Mouse (Mus musculus): Measurements from ENCODE around the gene Zfp988. TPM values are rescaled to one million over a fixed set of nuclear protein-coding genes. Genes with fewer than 3 reads are reported as not detected.
"Not testable (repeated sequence)": the region's sequence is repeated elsewhere in the genome, so short reads cannot be mapped to it uniquely, and the experiment has no call there.

Gene Zfp988
- polyA plus RNA-seq, 1 experiment from 2014 or later = 0.09 TPM

DNA sequence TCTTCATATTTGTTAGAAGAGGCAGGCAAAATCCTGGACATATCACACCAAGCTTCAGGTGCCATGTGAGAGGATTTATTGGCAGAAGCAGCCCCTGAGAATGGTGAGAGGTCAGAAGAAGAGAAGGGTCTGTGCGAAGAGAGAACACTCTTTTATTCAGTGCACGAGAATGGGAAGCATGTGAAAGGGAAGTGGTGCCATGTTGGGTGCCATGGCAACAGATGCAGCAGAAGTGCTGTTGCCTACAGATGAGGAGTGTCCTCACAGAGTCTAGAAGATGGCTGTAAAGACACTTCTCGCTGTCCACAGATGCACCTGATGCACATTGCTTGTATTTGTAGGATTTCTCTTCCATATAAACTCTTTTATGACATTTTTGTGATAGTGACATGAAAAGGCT, 6.9 kb upstream of the Zfp988 start:
- not testable (repeated sequence) for H3K27ac ChIP-seq (ENCODE audit: low read depth, low read length); H3K9ac ChIP-seq (ENCODE audit: low read length); DNase-seq (ENCODE audit: low spot score); H3K9me3 ChIP-seq (ENCODE audit: control insufficient read depth, low read length); H3K4me1 ChIP-seq (ENCODE audit: control insufficient read depth, insufficient read depth, low read length); H3K4me2 ChIP-seq (ENCODE audit: low read depth); H3K36me3 ChIP-seq (ENCODE audit: control insufficient read depth, insufficient read depth, low read length); H3K27me3 ChIP-seq (ENCODE audit: control insufficient read depth, insufficient read depth, low read length); H3K4me3 ChIP-seq (ENCODE audit: low read depth, low read length); ATAC-seq (ENCODE audit: insufficient read depth, low FRiP score, low TSS enrichment)
- WGBS = 81% methylated on average over 3 of the region's 3 CpGs

DNA sequence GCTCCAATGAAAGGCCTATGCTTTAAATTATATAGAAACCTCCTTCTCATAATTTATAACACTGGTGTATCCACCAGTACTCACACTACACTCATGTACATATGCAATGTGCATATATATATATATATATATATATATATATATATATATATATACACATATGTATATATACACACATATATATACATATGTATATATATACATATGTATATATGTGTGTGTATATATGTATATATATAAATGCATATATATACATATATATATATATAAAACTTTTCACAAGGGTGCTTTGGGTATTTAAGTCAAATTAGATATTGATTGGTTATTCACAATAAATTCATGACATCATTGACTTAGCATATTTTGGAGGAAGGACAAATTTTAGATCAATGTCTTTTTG, 3.1 kb upstream of the Zfp988 start:
- H3K27me3 ChIP-seq (ENCODE audit: control insufficient read depth, insufficient read depth, low read length); H3K9ac ChIP-seq (ENCODE audit: low read length); H3K36me3 ChIP-seq (ENCODE audit: control insufficient read depth, insufficient read depth, low read length); H3K27ac ChIP-seq (ENCODE audit: low read depth, low read length); DNase-seq (ENCODE audit: low spot score); H3K4me3 ChIP-seq (ENCODE audit: low read depth, low read length); H3K9me3 ChIP-seq (ENCODE audit: control insufficient read depth, low read length); H3K4me1 ChIP-seq (ENCODE audit: control insufficient read depth, insufficient read depth, low read length); H3K4me2 ChIP-seq (ENCODE audit: low read depth): not testable (repeated sequence)
- peak; percentile 60; the same call in 1 of the 2 replicates for ATAC-seq (ENCODE audit: insufficient read depth, low FRiP score, low TSS enrichment)

DNA sequence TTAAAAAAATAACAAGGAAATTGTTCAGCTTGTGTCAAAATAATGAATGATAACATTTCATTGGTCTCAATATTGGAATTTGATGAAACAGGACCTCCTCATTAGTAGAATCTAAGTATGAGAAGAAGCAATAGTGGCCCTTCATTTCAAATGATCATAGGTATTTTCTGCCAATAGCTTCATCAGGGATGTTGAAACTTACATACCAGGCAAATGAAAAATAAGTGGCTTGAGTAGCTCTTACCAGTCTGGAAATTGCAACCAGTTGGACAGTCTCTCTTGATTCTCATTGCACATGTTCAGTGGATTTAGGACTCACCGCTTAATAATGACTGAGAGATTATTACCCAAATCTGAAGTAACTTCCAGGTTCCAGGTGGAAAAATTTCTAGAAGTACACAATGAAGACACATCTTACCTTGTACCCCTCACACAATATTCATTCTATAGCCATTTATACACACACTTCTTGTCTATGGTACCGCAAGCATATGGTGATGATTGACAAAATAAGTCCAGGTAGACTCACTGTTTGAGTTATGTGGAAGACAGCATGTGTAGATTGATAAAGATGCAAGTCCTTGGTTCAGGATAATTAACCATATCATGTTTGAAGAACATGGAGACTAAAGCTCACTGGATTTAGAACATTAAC, 29.7 kb downstream of the Zfp988 start:
- H3K9ac ChIP-seq (ENCODE audit: low read length) = not testable (repeated sequence)
- peak; percentile 45 for ATAC-seq (ENCODE audit: insufficient read depth, low FRiP score, low TSS enrichment)
- WGBS = 93% methylated on average over 2 of the region's 2 CpGs

DNA sequence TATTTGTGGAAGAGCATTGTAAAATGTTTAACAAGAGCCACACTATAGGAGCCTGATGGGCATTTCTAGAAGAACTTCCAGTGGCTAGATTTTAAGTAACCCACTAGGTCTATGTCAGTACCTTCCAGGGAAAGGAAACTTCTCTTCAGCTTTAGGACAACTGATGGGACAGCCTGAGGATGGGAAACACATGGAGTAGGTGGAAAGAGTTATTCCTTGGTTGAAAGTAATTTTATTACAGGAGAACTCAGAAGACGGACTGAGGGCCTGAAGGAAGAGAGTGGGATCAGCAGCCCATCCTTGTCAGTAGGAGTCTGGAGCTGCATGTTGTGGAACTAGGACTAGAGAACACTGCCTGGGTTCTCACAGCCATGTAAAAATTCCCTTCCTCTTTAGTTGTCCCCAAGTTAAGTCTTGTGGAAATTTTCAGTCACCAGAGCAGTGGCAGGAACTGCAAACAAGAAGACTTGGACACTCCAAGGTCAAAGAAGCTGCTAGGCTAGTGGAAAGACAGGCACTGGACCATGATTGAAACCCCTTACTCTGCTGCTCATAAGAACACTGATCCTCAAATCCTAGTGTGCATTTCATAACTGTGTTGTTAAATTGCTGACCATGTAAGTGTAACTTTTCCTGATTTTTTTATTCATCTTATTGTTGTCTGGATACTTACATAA, 30.4 kb downstream of the Zfp988 start:
- peak; percentile 39 for ATAC-seq (ENCODE audit: insufficient read depth, low FRiP score, low TSS enrichment)
- H3K4me1 ChIP-seq (ENCODE audit: control insufficient read depth, insufficient read depth, low read length); H3K4me2 ChIP-seq (ENCODE audit: low read depth); DNase-seq (ENCODE audit: low spot score); H3K27me3 ChIP-seq (ENCODE audit: control insufficient read depth, insufficient read depth, low read length); H3K4me3 ChIP-seq (ENCODE audit: low read depth, low read length); H3K27ac ChIP-seq (ENCODE audit: low read depth, low read length); H3K9ac ChIP-seq (ENCODE audit: low read length); H3K36me3 ChIP-seq (ENCODE audit: control insufficient read depth, insufficient read depth, low read length): not testable (repeated sequence)
- H3K9me3 ChIP-seq (ENCODE audit: control insufficient read depth, low read length) = peaks cover 36% of the 10 kb centered on the region
- 50% methylated on average over 1 of the region's 1 CpGs for WGBS

More for the DNA sequence above, 29.7 kb downstream of the Zfp988 start:
- DNase-seq (ENCODE audit: low spot score) = peak; percentile 4
- not testable (repeated sequence) for H3K27ac ChIP-seq (ENCODE audit: low read depth, low read length); H3K36me3 ChIP-seq (ENCODE audit: control insufficient read depth, insufficient read depth, low read length); H3K4me2 ChIP-seq (ENCODE audit: low read depth); H3K4me1 ChIP-seq (ENCODE audit: control insufficient read depth, insufficient read depth, low read length); H3K4me3 ChIP-seq (ENCODE audit: low read depth, low read length); H3K27me3 ChIP-seq (ENCODE audit: control insufficient read depth, insufficient read depth, low read length)
- H3K9me3 ChIP-seq (ENCODE audit: control insufficient read depth, low read length) = peaks cover 34% of the 10 kb centered on the region

DNA sequence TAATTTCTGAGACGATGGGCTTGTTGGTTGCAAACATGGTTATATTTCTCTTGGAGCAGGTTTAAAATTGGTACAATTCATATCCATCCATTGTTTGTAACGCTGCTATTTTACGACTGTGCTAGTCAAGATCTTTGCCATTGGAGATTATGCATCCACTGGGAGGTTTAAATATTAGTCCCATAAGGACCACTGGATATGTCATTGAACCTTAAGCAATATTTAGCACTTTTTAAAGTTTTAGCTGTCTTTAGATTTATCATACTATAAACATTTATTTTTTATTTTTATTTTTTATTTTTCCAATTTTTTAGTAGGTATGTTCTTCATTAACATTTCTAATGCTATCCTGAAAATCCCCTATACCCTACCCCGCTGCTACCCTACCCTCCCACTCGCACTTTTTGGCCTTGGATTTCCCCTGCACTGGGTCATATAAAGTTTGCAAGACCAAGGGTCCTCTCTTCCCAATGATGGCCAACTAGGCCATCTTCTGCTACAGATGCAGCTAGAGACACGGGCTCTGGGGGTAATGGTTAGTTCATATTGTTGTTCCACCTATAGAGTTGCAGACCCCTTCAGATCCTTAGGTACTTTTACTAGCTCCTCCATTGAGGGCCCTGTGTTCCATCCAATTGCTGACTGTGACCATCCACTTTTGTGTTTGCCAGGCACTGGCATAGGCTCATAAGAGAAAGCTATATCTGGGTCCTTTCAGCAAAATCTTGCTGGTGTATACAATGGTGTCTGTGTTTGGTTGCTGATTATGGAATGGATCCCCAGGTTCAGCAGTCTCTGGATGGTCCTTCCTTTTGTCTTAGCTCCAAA, 31.1 kb downstream of the Zfp988 start:
- H3K27ac ChIP-seq (ENCODE audit: low read depth, low read length); H3K4me1 ChIP-seq (ENCODE audit: control insufficient read depth, insufficient read depth, low read length); H3K27me3 ChIP-seq (ENCODE audit: control insufficient read depth, insufficient read depth, low read length); H3K9ac ChIP-seq (ENCODE audit: low read length); H3K4me3 ChIP-seq (ENCODE audit: low read depth, low read length); H3K36me3 ChIP-seq (ENCODE audit: control insufficient read depth, insufficient read depth, low read length); H3K4me2 ChIP-seq (ENCODE audit: low read depth): not testable (repeated sequence)
- WGBS = 73% methylated on average over 6 of the region's 6 CpGs
- H3K9me3 ChIP-seq (ENCODE audit: control insufficient read depth, low read length) = peaks cover 36% of the 10 kb centered on the region
- DNase-seq (ENCODE audit: low spot score) (peak; percentile 11), ATAC-seq (ENCODE audit: insufficient read depth, low FRiP score, low TSS enrichment) (peak; percentile 76)

DNA sequence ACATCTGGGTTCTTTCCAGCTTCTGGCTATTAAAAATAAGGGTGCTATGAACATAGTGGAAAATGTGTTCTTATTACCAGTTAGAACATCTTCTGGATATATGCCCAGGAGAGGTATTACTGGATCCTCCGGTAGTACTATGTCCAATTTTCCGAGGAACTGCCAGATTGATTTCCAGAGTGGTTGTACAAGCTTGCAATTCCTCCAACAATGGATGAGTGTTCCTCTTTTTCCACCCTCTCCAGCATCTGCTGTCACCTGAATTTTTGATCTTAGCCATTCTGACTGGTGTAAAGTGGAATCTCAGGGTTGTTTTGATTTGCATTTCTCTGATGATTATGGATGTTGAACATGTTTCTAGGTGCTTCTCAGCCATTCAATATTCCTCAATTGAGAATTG, 32.0 kb downstream of the Zfp988 start:
- ATAC-seq (ENCODE audit: insufficient read depth, low FRiP score, low TSS enrichment); DNase-seq (ENCODE audit: low spot score); H3K27ac ChIP-seq (ENCODE audit: low read depth, low read length); H3K9ac ChIP-seq (ENCODE audit: low read length); H3K27me3 ChIP-seq (ENCODE audit: control insufficient read depth, insufficient read depth, low read length); H3K4me1 ChIP-seq (ENCODE audit: control insufficient read depth, insufficient read depth, low read length); H3K4me3 ChIP-seq (ENCODE audit: low read depth, low read length); H3K36me3 ChIP-seq (ENCODE audit: control insufficient read depth, insufficient read depth, low read length); H3K4me2 ChIP-seq (ENCODE audit: low read depth): not testable (repeated sequence)
- H3K9me3 ChIP-seq (ENCODE audit: control insufficient read depth, low read length) = peaks cover 36% of the 10 kb centered on the region
- WGBS = 88% methylated on average over 2 of the region's 2 CpGs

DNA sequence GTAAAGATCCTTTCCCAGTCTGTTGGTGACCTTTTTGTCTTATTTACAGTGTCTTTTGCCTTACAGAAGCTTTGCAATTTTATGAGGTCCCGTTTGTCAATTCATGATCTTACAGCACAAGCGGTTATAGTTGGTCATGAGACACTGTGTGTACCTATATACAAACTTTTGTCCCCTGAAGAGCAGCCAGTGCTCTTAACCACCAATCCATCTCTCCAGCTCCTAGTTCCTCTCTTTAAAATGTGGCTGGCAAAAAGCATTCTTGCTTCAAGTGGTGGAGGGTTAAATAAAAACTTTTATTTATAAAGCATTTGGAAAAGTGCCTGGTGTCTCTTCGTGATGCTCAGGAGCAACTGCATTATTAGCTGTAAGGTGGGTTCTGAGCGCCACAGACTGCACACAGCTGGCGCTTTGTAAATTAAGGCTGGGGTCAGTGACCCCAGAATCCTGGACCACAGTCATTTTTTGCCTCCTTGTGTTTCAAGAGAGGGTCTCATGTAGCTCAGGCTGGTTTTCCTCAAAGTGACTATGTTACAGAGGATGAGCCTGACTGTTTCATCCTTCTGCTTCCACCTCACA, 32.6 kb downstream of the Zfp988 start:
- peak; percentile 7; the same call in 1 of the 2 replicates for ATAC-seq (ENCODE audit: insufficient read depth, low FRiP score, low TSS enrichment)

DNA sequence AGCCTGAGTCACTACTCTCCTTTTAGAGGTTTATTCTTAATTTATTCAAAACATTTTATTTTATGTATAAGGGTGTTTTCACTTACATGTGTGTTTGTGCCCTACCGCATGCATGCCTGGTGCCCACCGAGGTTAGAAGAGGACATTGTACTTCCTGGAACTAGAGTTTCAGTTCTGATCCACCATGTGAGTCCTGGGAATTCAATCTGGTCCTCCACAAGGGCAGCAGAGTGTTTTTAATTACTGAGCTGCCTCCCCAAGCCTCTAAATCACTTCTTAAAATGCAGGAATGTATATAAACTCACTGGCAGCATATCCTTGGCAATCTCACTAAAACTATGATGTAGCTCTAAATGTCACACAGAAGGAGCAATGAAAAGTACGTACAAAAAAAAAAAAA, 33.2 kb downstream of the Zfp988 start:
- not testable (repeated sequence) for ATAC-seq (ENCODE audit: insufficient read depth, low FRiP score, low TSS enrichment); H3K4me2 ChIP-seq (ENCODE audit: low read depth); H3K4me1 ChIP-seq (ENCODE audit: control insufficient read depth, insufficient read depth, low read length); H3K36me3 ChIP-seq (ENCODE audit: control insufficient read depth, insufficient read depth, low read length); DNase-seq (ENCODE audit: low spot score); H3K27me3 ChIP-seq (ENCODE audit: control insufficient read depth, insufficient read depth, low read length); H3K9ac ChIP-seq (ENCODE audit: low read length); H3K27ac ChIP-seq (ENCODE audit: low read depth, low read length); H3K4me3 ChIP-seq (ENCODE audit: low read depth, low read length)
- peaks cover 45% of the 10 kb centered on the region for H3K9me3 ChIP-seq (ENCODE audit: control insufficient read depth, low read length)
- WGBS = 84% methylated on average over 3 of the region's 3 CpGs

More for the DNA sequence above, 32.6 kb downstream of the Zfp988 start:
- Histone ChIP-seq H3K4me2 (ENCODE audit: low read depth) (no peak overlapping the region), H3K9me3 (ENCODE audit: control insufficient read depth, low read length) (peaks cover 40% of the 10 kb centered on the region), H3K4me3 (ENCODE audit: low read depth, low read length) (no peak overlapping the region), H3K36me3 (ENCODE audit: control insufficient read depth, insufficient read depth, low read length) (no peaks in the 10 kb centered on the region), H3K27ac (ENCODE audit: low read depth, low read length) (no peak overlapping the region), H3K4me1 (ENCODE audit: control insufficient read depth, insufficient read depth, low read length) (no peaks in the 10 kb centered on the region), H3K9ac (ENCODE audit: low read length) (no peak overlapping the region), H3K27me3 (ENCODE audit: control insufficient read depth, insufficient read depth, low read length) (no peaks in the 10 kb centered on the region)
- WGBS = 76% methylated on average over 5 of the region's 5 CpGs
- DNase-seq (ENCODE audit: low spot score) = peak; percentile 6
